Mouse (Mus musculus) thymus, adult 2 months (tissue): ENCODE measurements around the gene Gas2.

ENCODE experiments used
- CTCF ChIP-seq: fragments of 200-500 bp; IDR thresholded peaks from 2 replicates; pipeline ENCODE4 v1.5.1; 2012; ENCODE audit warnings: mild to moderate bottlenecking, control low read depth, low read length, moderate library complexity, borderline replicate concordance; ENCODE audit not compliant: control insufficient read depth, poor library complexity, insufficient read depth; ENCODE audit errors: extremely low read depth
- POLR2A ChIP-seq: fragments of 200-500 bp; IDR thresholded peaks from 2 replicates; pipeline ENCODE4 v1.6.1; 2012; ENCODE audit warnings: mild to moderate bottlenecking, low read length, control low read depth, moderate library complexity; ENCODE audit not compliant: control insufficient read depth, poor library complexity, insufficient read depth; ENCODE audit errors: extremely low read depth

DNA sequence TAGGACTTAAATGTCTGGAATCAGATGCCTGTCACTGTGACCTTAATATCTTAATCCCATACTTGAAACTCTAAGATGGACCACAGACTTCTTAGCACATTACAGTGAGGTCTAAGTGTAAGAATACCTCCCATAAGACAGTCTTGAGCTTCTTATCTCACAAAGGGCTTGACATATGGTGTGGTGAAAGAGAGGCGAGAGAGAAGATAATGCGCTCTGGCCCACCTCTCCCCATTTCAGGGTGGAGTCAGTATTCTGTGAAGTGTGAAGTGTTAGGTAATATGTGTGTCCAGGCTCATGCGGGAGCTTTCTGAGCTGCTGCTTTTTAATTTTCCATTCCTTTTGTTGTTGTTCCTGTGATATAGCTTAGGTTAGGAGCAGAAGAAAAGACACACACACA lies 129.2 kb downstream of the Gas2 start:
- no peak for TF ChIP-seq POLR2A
- no peak for TF ChIP-seq CTCF
